Mouse (Mus musculus): ENCODE results near the gene Sla2. TPM values are rescaled to one million over a fixed set of nuclear protein-coding genes. Genes with fewer than 3 reads are reported as not detected.
"Not testable (repeated sequence)": the region's sequence is repeated elsewhere in the genome, so short reads cannot be mapped to it uniquely, and the experiment has no call there.

Gene Sla2
- total and polyA plus RNA-seq, 2 experiments from 2014 or later = not detected

DNA sequence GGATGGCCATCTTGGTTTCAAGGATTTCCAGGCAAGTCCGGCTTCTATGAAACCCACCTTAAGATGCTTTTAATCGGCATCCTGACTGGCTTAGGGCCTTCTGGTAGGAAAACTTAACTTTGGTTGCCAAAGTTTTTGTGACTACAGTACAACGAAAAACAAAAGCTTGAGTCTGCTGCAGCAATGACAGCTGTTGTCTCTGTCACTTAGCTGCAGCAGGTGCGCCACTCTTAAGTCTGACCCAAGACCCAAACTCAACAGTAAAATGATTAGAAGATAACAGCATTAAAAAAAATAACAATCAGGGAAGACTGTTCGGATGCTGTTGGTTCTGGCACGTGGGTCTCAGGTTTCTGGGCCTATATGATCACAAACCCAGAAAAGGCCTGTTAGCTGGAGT is 48.2 kb downstream of the Sla2 start:
- Histone ChIP-seq H3K4me1 (ENCODE audit: insufficient read depth, low read length) (peaks cover 7% of the 10 kb centered on the region; the same call in 1 of the 2 replicates), H3K27me3 (ENCODE audit: insufficient read depth, low read length) (peaks cover 22% of the 10 kb centered on the region), H3K9ac (replicated peaks; ENCODE audit: low read length, poor library complexity, severe bottlenecking) (no peak overlapping the region), H3K4me3 (ENCODE audit: low read depth, low read length) (no peak overlapping the region), H3K4me2 (ENCODE audit: low read depth, low read length, poor library complexity, severe bottlenecking) (no peak overlapping the region), H3K36me3 (ENCODE audit: insufficient read depth, low read length) (no peaks in the 10 kb centered on the region), H3K27ac (ENCODE audit: low read depth, low read length) (no peak overlapping the region), H3K9me3 (ENCODE audit: low read length) (no peaks in the 10 kb centered on the region)
- TF ChIP-seq CTCF (IDR thresholded peaks at IDR 0.05) = no peak
- no peak for DNase-seq (ENCODE audit: low spot score)
- ATAC-seq (ENCODE audit: low FRiP score) = no peak
- WGBS = 70% methylated on average over 6 of the region's 6 CpGs

DNA sequence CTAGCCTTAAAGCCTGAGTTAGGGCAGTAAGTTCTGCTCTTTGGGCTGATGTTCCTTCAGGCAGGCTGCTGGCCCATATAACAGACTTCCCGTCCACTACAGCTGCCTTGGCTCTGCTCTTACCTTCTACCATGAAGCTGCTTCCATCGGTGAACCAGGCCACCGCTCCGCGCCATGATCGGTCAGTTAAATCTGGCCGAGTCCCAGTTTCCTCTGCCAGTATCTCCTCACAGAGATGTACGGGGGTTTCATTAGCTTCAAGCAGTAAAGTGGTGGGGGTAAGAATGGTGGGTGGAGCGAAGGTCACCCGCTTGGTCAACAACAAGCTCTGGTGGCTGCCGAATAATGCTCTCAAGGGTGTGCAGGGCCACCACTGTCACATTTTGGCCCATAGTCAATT is 52.7 kb downstream of the Sla2 start:
- TF ChIP-seq CTCF (IDR thresholded peaks at IDR 0.05) = no peak
- H3K4me2 ChIP-seq (ENCODE audit: low read depth, low read length, poor library complexity, severe bottlenecking) = no peak overlapping the region
- WGBS = 98% methylated on average over 11 of the region's 11 CpGs
- peaks cover 11% of the 10 kb centered on the region; the same call in 1 of the 2 replicates for H3K9me3 ChIP-seq (ENCODE audit: low read length)
- H3K27ac ChIP-seq (ENCODE audit: low read depth, low read length) = no peak overlapping the region
- H3K27me3 ChIP-seq (ENCODE audit: insufficient read depth, low read length) = no peaks in the 10 kb centered on the region
- DNase-seq (ENCODE audit: low spot score) (no peak), ATAC-seq (ENCODE audit: low FRiP score) (no peak)
- no peaks in the 10 kb centered on the region for H3K36me3 ChIP-seq (ENCODE audit: insufficient read depth, low read length)
- H3K4me1 ChIP-seq (ENCODE audit: insufficient read depth, low read length) = no peaks in the 10 kb centered on the region
- H3K9ac ChIP-seq (replicated peaks; ENCODE audit: low read length, poor library complexity, severe bottlenecking) = no peak overlapping the region
- H3K4me3 ChIP-seq (ENCODE audit: low read depth, low read length) = no peak overlapping the region

DNA sequence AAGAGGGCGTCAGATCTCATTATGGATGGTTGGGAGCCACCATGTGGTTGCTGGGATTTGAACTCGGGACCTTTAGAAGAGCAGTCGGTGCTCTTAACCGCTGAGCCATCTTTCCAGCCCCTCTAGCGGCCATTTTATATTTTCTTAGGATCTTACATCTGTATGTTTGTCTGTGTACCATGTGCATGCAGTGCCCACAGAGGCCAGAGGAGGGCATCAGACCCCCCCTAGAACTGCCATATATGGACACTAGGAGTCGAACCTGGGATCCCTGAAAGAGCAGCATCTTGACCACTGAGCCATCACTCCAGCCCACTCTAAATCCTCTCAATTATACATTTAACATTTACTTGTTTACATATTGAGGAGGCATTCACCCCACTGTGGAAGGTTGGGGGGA is 61.9 kb downstream of the Sla2 start:
- TF ChIP-seq CTCF (IDR thresholded peaks at IDR 0.05) = peak; percentile 10; the same call in 1 of the 2 replicates

More for the DNA sequence above, 61.9 kb downstream of the Sla2 start:
- not testable (repeated sequence) for H3K9me3 ChIP-seq (ENCODE audit: low read length); H3K9ac ChIP-seq (replicated peaks; ENCODE audit: low read length, poor library complexity, severe bottlenecking); H3K4me2 ChIP-seq (ENCODE audit: low read depth, low read length, poor library complexity, severe bottlenecking); H3K36me3 ChIP-seq (ENCODE audit: insufficient read depth, low read length); ATAC-seq (ENCODE audit: low FRiP score); H3K4me3 ChIP-seq (ENCODE audit: low read depth, low read length); H3K27ac ChIP-seq (ENCODE audit: low read depth, low read length); DNase-seq (ENCODE audit: low spot score); H3K4me1 ChIP-seq (ENCODE audit: insufficient read depth, low read length); H3K27me3 ChIP-seq (ENCODE audit: insufficient read depth, low read length)
- 88% methylated on average over 6 of the region's 6 CpGs for whole genome bisulfite sequencing

Other genes starting within 250 kb of the Sla2 start
- 27.4 and 30.7 TPM in 2 replicates for gene Myl9, start 111.8 kb downstream of the Sla2 start, total RNA-seq (2014; rRNA removed)
- 33.8 and 38.4 TPM in 2 replicates for gene Myl9, start 111.8 kb downstream of the Sla2 start, polyA plus RNA-seq (2015; fragmentation: Nextera tagmentation; extraction: Ambion mirVana)
- 8.6 and 10.8 TPM in 2 replicates for gene Tgif2, start 47.2 kb downstream of the Sla2 start, total RNA-seq (2014; rRNA removed)
- gene Tgif2, start 47.2 kb downstream of the Sla2 start, polyA plus RNA-seq (2015; fragmentation: Nextera tagmentation; extraction: Ambion mirVana) = 6.9 and 8.2 TPM in 2 replicates
- 0.94 and 0.99 TPM in 2 replicates for gene 4930518I15Rik, start 29.2 kb downstream of the Sla2 start, total RNA-seq (2014; rRNA removed)
- 2.8 and 2.9 TPM in 2 replicates for gene 4930518I15Rik, start 29.2 kb downstream of the Sla2 start, polyA plus RNA-seq (2015; fragmentation: Nextera tagmentation; extraction: Ambion mirVana)
- gene Rab5if, start 24.1 kb downstream of the Sla2 start, total RNA-seq (2014; rRNA removed) = 115 and 137 TPM in 2 replicates
- gene Rab5if, start 24.1 kb downstream of the Sla2 start, polyA plus RNA-seq (2015; fragmentation: Nextera tagmentation; extraction: Ambion mirVana) = 149 and 155 TPM in 2 replicates
- 141 and 178 TPM in 2 replicates for gene Ndrg3, start 104.9 kb upstream of the Sla2 start, total RNA-seq (2014; rRNA removed)
- gene Ndrg3, start 104.9 kb upstream of the Sla2 start, polyA plus RNA-seq (2015; fragmentation: Nextera tagmentation; extraction: Ambion mirVana) = 160 and 169 TPM in 2 replicates
- 5.3 and 8.8 TPM in 2 replicates for gene Dsn1, start 120.0 kb upstream of the Sla2 start, total RNA-seq (2014; rRNA removed)
- gene Dsn1, start 120.0 kb upstream of the Sla2 start, polyA plus RNA-seq (2015; fragmentation: Nextera tagmentation; extraction: Ambion mirVana) = 7.2 and 7.8 TPM in 2 replicates
- gene Soga1, start 192.1 kb upstream of the Sla2 start, total RNA-seq (2014; rRNA removed) = 122 and 132 TPM in 2 replicates
- 2.8 and 3.9 TPM in 2 replicates for gene Soga1, start 192.1 kb upstream of the Sla2 start, polyA plus RNA-seq (2015; fragmentation: Nextera tagmentation; extraction: Ambion mirVana)
- gene Tldc2, start 199.9 kb upstream of the Sla2 start, total RNA-seq (2014; rRNA removed) = not detected in 2 replicates
- not detected in 2 replicates for gene Tldc2, start 199.9 kb upstream of the Sla2 start, polyA plus RNA-seq (2015; fragmentation: Nextera tagmentation; extraction: Ambion mirVana)
- gene Samhd1, start 248.1 kb upstream of the Sla2 start, total RNA-seq (2014; rRNA removed) = 13.0 and 14.1 TPM in 2 replicates
- gene Samhd1, start 248.1 kb upstream of the Sla2 start, polyA plus RNA-seq (2015; fragmentation: Nextera tagmentation; extraction: Ambion mirVana) = 8.7 and 9.9 TPM in 2 replicates